8 mouse cellular contexts compared by ENCODE assay signal in the genomic region with DNA sequence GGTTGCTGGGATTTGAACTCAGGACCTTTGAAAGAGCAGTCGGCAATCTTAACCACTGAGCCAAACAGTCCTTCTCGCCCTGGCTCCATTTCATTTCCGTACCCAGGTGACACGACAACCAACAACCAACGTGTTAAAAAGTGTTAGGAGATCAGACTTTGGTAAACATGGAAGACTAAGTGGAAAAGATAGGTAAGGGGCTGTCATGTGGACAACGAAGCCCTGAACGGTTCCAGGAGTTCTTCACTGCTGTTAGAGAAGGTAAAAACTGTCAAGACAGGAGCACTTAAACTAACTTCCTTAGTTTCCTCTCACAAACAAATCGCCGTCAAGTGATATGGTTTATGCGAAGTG. TPM values are rescaled to one million over a fixed set of nuclear protein-coding genes. Genes with fewer than 3 reads are reported as not detected.
DNase-seq lines count a peak whose midpoint lies in the region; ATAC-seq and TF ChIP-seq lines count a peak whose summit lies in the region.

No protein-coding gene starts in this region.

- H3K36me3 ChIP-seq in heart, embryonic 14.5 days (ENCODE audit: control insufficient read depth, insufficient read depth, low read length), result no peaks in the 10 kb centered on the region
- H3K36me3 ChIP-seq in ES-Bruce4 (ENCODE audit: control insufficient read depth, insufficient read depth, low read length, poor library complexity, severe bottlenecking), result 0 out of 2 replicates have a peak, but pooled peaks cover 3% of the 10 kb centered on the region
- no peaks in the 10 kb centered on the region for H3K36me3 ChIP-seq in forebrain, embryonic 16.5 days (ENCODE audit: control insufficient read depth, insufficient read depth)
- H3K36me3 ChIP-seq in lung, postnatal 0 days (ENCODE audit: insufficient read depth, low read length), result no peaks in the 10 kb centered on the region

- no peaks in the 10 kb centered on the region for H3K27me3 ChIP-seq in heart, embryonic 14.5 days (ENCODE audit: control insufficient read depth, insufficient read depth, low read length)
- H3K27me3 ChIP-seq in ES-Bruce4 (ENCODE audit: control insufficient read depth, insufficient read depth, low read length, poor library complexity, severe bottlenecking), result no peaks in the 10 kb centered on the region
- no peaks in the 10 kb centered on the region for H3K27me3 ChIP-seq in forebrain, embryonic 16.5 days (replicated peaks; ENCODE audit: control insufficient read depth, insufficient read depth, low read length)
- H3K27me3 ChIP-seq in lung, postnatal 0 days (replicated peaks; ENCODE audit: insufficient read depth, low read length), result no peaks in the 10 kb centered on the region

- peak overlapping the region; percentile 65 for H3K4me2 ChIP-seq in heart, embryonic 14.5 days (ENCODE audit: low read length)
- H3K4me2 ChIP-seq in forebrain, embryonic 16.5 days (ENCODE audit: low read length), result peak overlapping the region; percentile 63
- H3K4me2 ChIP-seq in lung, postnatal 0 days (replicated peaks; ENCODE audit: low read depth, low read length), result peak overlapping the region; percentile 68

- no peaks in the 10 kb centered on the region for H3K9me3 ChIP-seq in heart, embryonic 14.5 days (ENCODE audit: control insufficient read depth, low read length)
- H3K9me3 ChIP-seq in ES-Bruce4 (replicated peaks; ENCODE audit: control insufficient read depth, insufficient read depth, low read length, poor library complexity, severe bottlenecking), result no peaks in the 10 kb centered on the region
- no peaks in the 10 kb centered on the region for H3K9me3 ChIP-seq in forebrain, embryonic 16.5 days (ENCODE audit: control insufficient read depth, low read length)
- no peaks in the 10 kb centered on the region for H3K9me3 ChIP-seq in lung, postnatal 0 days (ENCODE audit: low read length)

- 0 out of 4 replicates have a peak, but pooled peaks cover 0 to 6% of the 10 kb centered on the region in 2 experiments for H3K4me1 ChIP-seq in heart, embryonic 14.5 days (ENCODE audit: control insufficient read depth in 2 of 2, insufficient read depth in 2 of 2, low read length in 2 of 2)
- H3K4me1 ChIP-seq in ES-Bruce4 (ENCODE audit: control insufficient read depth, insufficient read depth, low read length), result no peaks in the 10 kb centered on the region
- peaks cover 16% of the 10 kb centered on the region for H3K4me1 ChIP-seq in forebrain, embryonic 16.5 days (replicated peaks; ENCODE audit: control insufficient read depth, insufficient read depth, low read length)
- H3K4me1 ChIP-seq in lung, postnatal 0 days (ENCODE audit: insufficient read depth, low read depth, low read length), result peaks cover 7% of the 10 kb centered on the region; the same call in 1 of the 2 replicates

- no peak for ATAC-seq in heart, embryonic 14.5 days (ENCODE audit: insufficient number of reproducible peaks, insufficient read depth, low FRiP score, low read depth)
- ATAC-seq in forebrain, embryonic 16.5 days, result no peak
- no peak for ATAC-seq in lung, postnatal 0 days
- ATAC-seq in CD4-positive, CD25-positive, alpha-beta regulatory T cell, adult 4 months, result no peak

- TF ChIP-seq EP300 in ES-Bruce4 (IDR thresholded peaks at IDR 0.05; ENCODE audit: insufficient read depth, low read depth, low read length), result no peak
- TF ChIP-seq EP300 in lung, postnatal 0 days (IDR thresholded peaks at IDR 0.05), result no peak

- no peak for DNase-seq in heart, postnatal 36 days
- no peak for DNase-seq in lung, postnatal 0 days (ENCODE audit: low spot score)
- no peak for DNase-seq in spleen, postnatal 4 days (ENCODE audit: low spot score in 2 of 2)
- no peak for DNase-seq in left cerebral cortex, adult 8-10 months (ENCODE audit: low spot score in 2 of 2)

- no peak for TF ChIP-seq POLR2A in ES-Bruce4 (IDR thresholded peaks at IDR 0.05; ENCODE audit: insufficient read depth, low read length)

- H3K9ac ChIP-seq in heart, embryonic 14.5 days (ENCODE audit: low read length), result peak overlapping the region; percentile 89
- H3K9ac ChIP-seq in ES-Bruce4 (ENCODE audit: low read depth, poor library complexity, severe bottlenecking), result peak overlapping the region; percentile 91; the same call in 1 of the 2 replicates
- peak overlapping the region; percentile 81 for H3K9ac ChIP-seq in forebrain, embryonic 16.5 days (replicated peaks; ENCODE audit: low read depth, low read length)
- H3K9ac ChIP-seq in lung, postnatal 0 days (replicated peaks; ENCODE audit: low read depth), result peak overlapping the region; percentile 43

- H3K4me3 ChIP-seq in heart, embryonic 14.5 days (ENCODE audit: control insufficient read depth in 1 of 2, insufficient read depth in 1 of 2, low read depth in 1 of 2, low read length in 2 of 2), result peak overlapping the region; percentile 82 to 91
- H3K4me3 ChIP-seq in ES-Bruce4 (ENCODE audit: low read depth, low read length), result peak overlapping the region; percentile 57
- H3K4me3 ChIP-seq in forebrain, embryonic 16.5 days (replicated peaks; ENCODE audit: low read length), result peak overlapping the region; percentile 65
- H3K4me3 ChIP-seq in lung, postnatal 0 days (ENCODE audit: low read depth, low read length), result peak overlapping the region; percentile 85

- intact Hi-C loops in heart, postnatal 36 days (cut with DNase I), result loop anchor here (1.0 to 5.0 kb wide), 2 partner anchors 16 to 56 kb away; no protein-coding TSS in a partner anchor

- 26% methylated on average over 10 of the region's 10 CpGs for WGBS in heart, embryonic 14.5 days
- 26% methylated on average over 10 of the region's 10 CpGs for WGBS in forebrain, embryonic 16.5 days
- 18% methylated on average over 10 of the region's 10 CpGs for WGBS in lung, postnatal 0 days

- H3K27ac ChIP-seq in heart, embryonic 14.5 days (replicated peaks in 1 of 2; ENCODE audit: control insufficient read depth in 1 of 2, insufficient read depth in 1 of 2, low read depth in 2 of 2, low read length in 2 of 2), result peak overlapping the region; percentile 74 to 89
- H3K27ac ChIP-seq in ES-Bruce4 (ENCODE audit: insufficient read depth, low read length), result no peak overlapping the region
- peak overlapping the region; percentile 88 for H3K27ac ChIP-seq in forebrain, embryonic 16.5 days (ENCODE audit: low read length)
- peak overlapping the region; percentile 89 for H3K27ac ChIP-seq in lung, postnatal 0 days (ENCODE audit: low read length)

- TF ChIP-seq CTCF in ES-Bruce4 (IDR thresholded peaks at IDR 0.05; ENCODE audit: low read depth, low read length), result no peak
- no peak for TF ChIP-seq CTCF in lung, postnatal 0 days (IDR thresholded peaks at IDR 0.05)

RNA-seq across cellular contexts. Expression of a gene that starts 0.3 kb away (rescaled TPM):
- polyA plus RNA-seq in heart, embryonic 14.5 days (2014; fragmentation: Nextera tagmentation; extraction: Ambion mirVana), result 2.1 and 2.8 TPM in 2 replicates
- total RNA-seq in heart, postnatal 36 days (2021), result 1 to 10 TPM; 6.4 to 6.9 TPM
- 5.3 and 6.3 TPM in 2 replicates for polyA plus RNA-seq in ES-Bruce4 (2011; ENCODE audit: insufficient read depth, insufficient read length, low read depth, missing spikeins)
- polyA plus RNA-seq in forebrain, embryonic 16.5 days (2015; fragmentation: Nextera tagmentation; extraction: Ambion mirVana), result 4.8 and 5.1 TPM in 2 replicates
- polyA plus RNA-seq in lung, postnatal 0 days (2015; fragmentation: Nextera tagmentation; extraction: Ambion mirVana), result 2.8 and 3.3 TPM in 2 replicates
- 10 to 100 TPM; 12.1 to 14.5 (median 13.2) TPM for total RNA-seq in left cerebral cortex, adult 8-10 months (2022)
- 1 to 10 TPM in 1 of 2 experiments, under 1 TPM in 1; 0.62 to 1.2 TPM for polyA plus RNA-seq in CD4-positive, CD25-positive, alpha-beta regulatory T cell, adult 4 months (2017; shearing (Covaris generic))

RNA-seq across cellular contexts. Expression of a gene that starts 17.0 kb away (rescaled TPM):
- 4.1 and 4.3 TPM in 2 replicates for polyA plus RNA-seq in heart, embryonic 14.5 days (2014; fragmentation: Nextera tagmentation; extraction: Ambion mirVana)
- 1 to 10 TPM; 6.0 to 6.3 TPM for total RNA-seq in heart, postnatal 36 days (2021)
- 32.7 and 34.7 TPM in 2 replicates for polyA plus RNA-seq in ES-Bruce4 (2011; ENCODE audit: insufficient read depth, insufficient read length, low read depth, missing spikeins)
- polyA plus RNA-seq in forebrain, embryonic 16.5 days (2015; fragmentation: Nextera tagmentation; extraction: Ambion mirVana), result 6.6 and 6.8 TPM in 2 replicates
- 1.9 and 2.3 TPM in 2 replicates for polyA plus RNA-seq in lung, postnatal 0 days (2015; fragmentation: Nextera tagmentation; extraction: Ambion mirVana)
- 10 to 100 TPM; 11.8 to 14.1 (median 12.6) TPM for total RNA-seq in left cerebral cortex, adult 8-10 months (2022)
- polyA plus RNA-seq in CD4-positive, CD25-positive, alpha-beta regulatory T cell, adult 4 months (2017; shearing (Covaris generic)), result 10 to 100 TPM in 1 of 2 experiments, 1 to 10 TPM in 1; 7.9 to 10.0 TPM
